Mouse (Mus musculus) layer of hippocampus, adult 2 months (tissue): ENCODE results near the gene Wnt8b. TPM values are rescaled to one million over a fixed set of nuclear protein-coding genes. Genes with fewer than 3 reads are reported as not detected.
A peak's percentile ranks its signal among the peaks of the same experiment; 100 is the strongest.

Experiments used
- DNase-seq, 2 experiments: peaks; one replicate each; pipeline ENCODE4 v3.0.0; 2022; ENCODE audit warnings: low spot score in 2 of 2
- H3K27ac ChIP-seq: fragments of 200-600 bp; 2 replicates; pipeline ENCODE4 v1.8.1; 2022
- H3K4me3 ChIP-seq: fragments of 200-600 bp; 2 replicates; pipeline ENCODE4 v1.8.1; 2022; ENCODE audit warnings: mild to moderate bottlenecking
- CTCF ChIP-seq: fragments of 200-600 bp; conservative IDR thresholded peaks from 2 replicates; pipeline ENCODE4 v1.8.1; 2022; ENCODE audit warnings: antibody characterized with exemption, mild to moderate bottlenecking, moderate library complexity
- total RNA-seq, 2 experiments: library from RNA; stranded (reverse); gene quantifications; 2 replicates each; pipeline ENCODE4 v1.2.3; 2021

The Wnt8b gene
- total RNA-seq, 2 experiments from 2014 or later, result 0.17 TPM; not detected in 1

DNA sequence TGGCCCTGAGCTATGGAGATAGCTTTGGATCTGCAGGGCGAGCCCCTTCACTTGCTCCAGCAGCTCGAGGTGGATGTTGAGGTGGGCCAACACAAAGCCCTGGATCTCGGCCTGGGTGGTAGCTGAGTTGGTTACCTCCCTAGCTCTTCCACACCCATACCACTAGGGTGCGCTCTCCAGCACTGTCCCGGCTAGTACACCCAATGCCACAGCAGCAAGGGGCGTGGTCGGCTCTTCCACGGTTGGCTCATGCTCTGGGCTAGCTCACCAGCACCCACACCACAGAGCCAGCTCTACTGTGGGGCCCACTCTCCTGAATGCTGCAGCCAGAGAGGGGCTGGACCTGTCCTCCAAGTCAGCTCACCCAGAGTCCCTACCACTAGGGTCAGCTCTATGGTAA is 6.0 kb upstream of the Wnt8b start:
- peak in 1 of 2 experiments; percentile 18 for DNase-seq
- peak; percentile 71 for TF ChIP-seq CTCF
- no peak overlapping the region for H3K27ac ChIP-seq
- H3K4me3 ChIP-seq, result no peak overlapping the region

DNA sequence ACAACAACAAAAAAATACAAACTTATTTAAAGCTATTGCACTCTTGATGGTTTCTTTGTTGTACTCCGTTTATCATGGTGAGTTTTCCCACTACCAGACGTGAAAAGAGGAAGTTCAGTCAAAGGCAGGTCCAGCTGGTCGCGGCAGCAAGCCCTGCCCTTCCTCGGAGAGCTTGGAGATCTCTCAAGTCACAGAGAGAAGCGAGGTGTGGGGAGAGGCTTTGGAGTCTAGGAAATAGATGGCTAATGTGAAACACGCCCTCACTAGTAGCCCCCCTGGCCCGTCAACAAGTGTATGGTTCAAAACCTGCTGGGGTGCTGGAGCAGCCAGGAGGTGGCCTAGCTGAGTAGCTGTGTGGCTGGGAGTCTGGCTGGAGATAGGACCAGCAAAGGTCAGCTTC is 3.2 kb downstream of the Wnt8b start:
- Histone ChIP-seq H3K27ac (no peak overlapping the region), H3K4me3 (no peak overlapping the region)
- no peak for DNase-seq
- no peak for TF ChIP-seq CTCF

- DNase-seq, result no peak
- no peak overlapping the region for H3K27ac ChIP-seq
- TF ChIP-seq CTCF, result no peak
- H3K4me3 ChIP-seq, result no peak overlapping the region
These were observed 3.7 kb downstream of the Wnt8b start for GRCm38 (mm10) chr19:44496941-44497340.

GRCm38 (mm10) chr19:44498936-44499335 is 5.7 kb downstream of the Wnt8b start:
- no peak for DNase-seq
- no peak for TF ChIP-seq CTCF
- Histone ChIP-seq H3K27ac (no peak overlapping the region), H3K4me3 (no peak overlapping the region)

GRCm38 (mm10) chr19:44500240-44500639 is 7.0 kb downstream of the Wnt8b start:
- no peak overlapping the region for H3K4me3 ChIP-seq
- no peak for TF ChIP-seq CTCF

GRCm38 (mm10) chr19:44501925-44502324 is 8.7 kb downstream of the Wnt8b start:
- DNase-seq, result no peak

More at GRCm38 (mm10) chr19:44500240-44500639, 7.0 kb downstream of the Wnt8b start:
- no peak overlapping the region for H3K27ac ChIP-seq
- DNase-seq, result no peak

DNA sequence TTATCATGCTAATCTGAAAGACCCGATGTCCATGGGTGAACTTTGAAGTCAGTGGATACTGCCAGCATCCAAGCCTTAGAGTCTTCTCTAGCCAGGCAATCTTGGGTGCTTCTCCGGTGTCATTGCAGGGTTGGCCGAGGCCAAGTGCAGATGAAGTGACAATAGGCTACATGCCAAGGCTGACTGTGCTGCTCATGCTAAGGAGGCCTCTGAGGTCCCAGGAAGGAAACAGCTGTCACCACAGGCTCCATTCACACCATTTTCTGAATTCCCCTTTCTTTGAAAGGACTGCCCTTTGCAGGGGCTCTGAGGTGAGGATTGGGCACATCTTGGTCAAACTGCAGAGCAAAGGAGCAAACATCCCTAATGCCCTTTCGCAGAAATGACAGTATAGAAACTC is 9.5 kb downstream of the Wnt8b start:
- no peak for DNase-seq
- TF ChIP-seq CTCF, result no peak
- no peak overlapping the region for H3K27ac ChIP-seq
- no peak overlapping the region for H3K4me3 ChIP-seq

More at GRCm38 (mm10) chr19:44501925-44502324, 8.7 kb downstream of the Wnt8b start:
- Histone ChIP-seq H3K27ac (no peak overlapping the region), H3K4me3 (no peak overlapping the region)
- TF ChIP-seq CTCF, result no peak

DNA sequence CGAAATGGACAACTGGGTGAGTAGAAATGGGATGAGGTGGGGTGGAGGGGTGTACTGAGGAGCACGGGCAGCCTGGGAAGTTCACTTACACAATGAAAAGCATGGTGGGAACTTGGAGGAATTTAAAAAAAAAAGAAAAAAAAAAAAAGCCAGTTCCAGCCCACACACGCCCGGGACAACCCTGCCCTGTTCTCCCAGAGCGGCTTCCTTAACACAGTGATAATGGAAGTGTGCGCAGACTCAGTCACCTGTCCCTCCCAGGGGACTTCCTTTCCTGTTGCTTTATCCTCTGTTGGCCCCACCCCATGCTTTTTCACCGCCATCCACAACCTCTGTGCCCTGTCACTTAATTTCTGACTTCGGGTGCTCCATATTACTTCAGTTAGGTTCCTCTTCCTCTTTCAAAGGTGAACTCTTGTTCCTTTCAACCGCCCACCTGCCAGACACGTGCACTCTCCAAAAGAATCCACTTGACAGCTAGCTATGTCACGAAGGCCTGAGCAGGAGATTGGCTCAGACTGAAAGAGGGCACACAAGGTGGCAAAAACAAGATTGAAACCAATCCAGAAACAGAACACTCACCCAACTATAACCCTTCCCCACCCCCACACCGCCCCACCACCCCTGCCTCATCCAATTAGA is 17.4 kb downstream of the Wnt8b start:
- H3K4me3 ChIP-seq, result no peak overlapping the region
- no peak overlapping the region for H3K27ac ChIP-seq
- no peak for DNase-seq
- TF ChIP-seq CTCF, result no peak

- Histone ChIP-seq H3K27ac (no peak overlapping the region), H3K4me3 (peak overlapping the region; percentile 46)
- TF ChIP-seq CTCF, result peak; percentile 45
- DNase-seq, result no peak
These were observed 18.4 kb downstream of the Wnt8b start for GRCm38 (mm10) chr19:44511451-44512231.

- Histone ChIP-seq H3K27ac (no peak overlapping the region), H3K4me3 (no peak overlapping the region)
- TF ChIP-seq CTCF, result no peak
- DNase-seq, result no peak
These were observed 19.3 kb downstream of the Wnt8b start for GRCm38 (mm10) chr19:44512601-44513000.

GRCm38 (mm10) chr19:44513054-44513833 is 20.0 kb downstream of the Wnt8b start:
- Histone ChIP-seq H3K27ac (no peak overlapping the region), H3K4me3 (no peak overlapping the region)
- no peak for TF ChIP-seq CTCF
- DNase-seq, result no peak

DNA sequence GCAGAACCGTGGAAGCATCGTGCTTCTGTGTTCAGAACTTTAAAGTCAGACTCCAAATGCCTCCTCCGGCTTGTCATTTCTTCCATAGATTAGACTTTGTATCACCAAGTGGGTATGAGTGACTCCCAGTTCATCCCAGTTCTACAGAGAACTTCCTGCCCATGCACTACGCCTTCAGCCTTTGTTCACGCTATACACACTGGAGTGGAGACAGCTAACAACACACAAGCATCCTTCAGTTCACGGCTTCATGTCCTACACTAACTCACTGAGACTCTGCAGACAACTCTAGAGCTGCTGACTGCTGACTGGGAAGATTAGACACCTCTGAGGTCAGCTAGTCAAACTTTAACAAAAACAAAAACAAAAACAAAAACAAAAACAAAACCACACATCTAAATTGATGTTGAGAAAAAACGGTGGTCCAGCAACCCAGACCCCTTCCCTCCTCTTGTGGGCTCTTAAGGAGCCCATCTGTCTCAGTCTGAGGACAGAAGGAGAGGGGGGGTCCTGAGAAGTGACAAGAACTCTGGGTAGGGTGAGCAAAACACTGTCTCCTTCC is 20.7 kb downstream of the Wnt8b start:
- H3K4me3 ChIP-seq, result no peak overlapping the region
- H3K27ac ChIP-seq, result no peak overlapping the region
- DNase-seq, result no peak
- TF ChIP-seq CTCF, result no peak
